Mouse (Mus musculus) limb, embryonic 10.5 days (tissue): Measurements from ENCODE around the gene Cxcl5. TPM values are rescaled to one million over a fixed set of nuclear protein-coding genes. Genes with fewer than 3 reads are reported as not detected.

Source experiments
- DNase-seq: peaks from one replicate; pipeline ENCODE4 v3.0.0-alpha.2; 2017; ENCODE audit warnings: low spot score
- H3K27ac ChIP-seq: fragments of 300-500 bp; sonication (generic); 2 replicates; pipeline ENCODE4 v1.5.1; 2016; ENCODE audit warnings: mild to moderate bottlenecking
- H3K27me3 ChIP-seq: fragments of 300-500 bp; sonication (generic); 2 replicates; pipeline ENCODE4 v1.6.1; 2016; ENCODE audit warnings: low read depth, mild to moderate bottlenecking; ENCODE audit not compliant: poor library complexity, severe bottlenecking
- H3K36me3 ChIP-seq: fragments of 300-500 bp; sonication (generic); 2 replicates; pipeline ENCODE4 v1.6.1; 2016; ENCODE audit warnings: mild to moderate bottlenecking, moderate library complexity
- H3K4me1 ChIP-seq: fragments of 300-500 bp; sonication (generic); 2 replicates; pipeline ENCODE4 v1.6.1; 2016
- H3K4me3 ChIP-seq: fragments of 300-500 bp; sonication (generic); 2 replicates; pipeline ENCODE4 v1.5.1; 2016; ENCODE audit warnings: mild to moderate bottlenecking, moderate library complexity
- H3K9me3 ChIP-seq: fragments of 300-500 bp; sonication (generic); replicated peaks from 2 replicates; pipeline ENCODE4 v1.6.1; 2016; ENCODE audit warnings: mild to moderate bottlenecking
- WGBS: fragments of 180-500 bp; shearing (Covaris S2); methylation state at CpG from one replicate; pipeline ENCODE4 v1.1.7; 2016; 5-methylcytosine and 5-hydroxymethylcytosine counted together
- polyA plus RNA-seq: library from polyadenylated mRNA; unstranded; fragments of >200 nt; fragmentation: Nextera tagmentation; extraction: Ambion mirVana; gene quantifications from 2 replicates; pipeline ENCODE4 v1.2.1, GENCODE M21; 2016

The Cxcl5 gene
- 0.20 TPM in 1 of 2 replicates, not detected in the other for polyA plus RNA-seq

DNA sequence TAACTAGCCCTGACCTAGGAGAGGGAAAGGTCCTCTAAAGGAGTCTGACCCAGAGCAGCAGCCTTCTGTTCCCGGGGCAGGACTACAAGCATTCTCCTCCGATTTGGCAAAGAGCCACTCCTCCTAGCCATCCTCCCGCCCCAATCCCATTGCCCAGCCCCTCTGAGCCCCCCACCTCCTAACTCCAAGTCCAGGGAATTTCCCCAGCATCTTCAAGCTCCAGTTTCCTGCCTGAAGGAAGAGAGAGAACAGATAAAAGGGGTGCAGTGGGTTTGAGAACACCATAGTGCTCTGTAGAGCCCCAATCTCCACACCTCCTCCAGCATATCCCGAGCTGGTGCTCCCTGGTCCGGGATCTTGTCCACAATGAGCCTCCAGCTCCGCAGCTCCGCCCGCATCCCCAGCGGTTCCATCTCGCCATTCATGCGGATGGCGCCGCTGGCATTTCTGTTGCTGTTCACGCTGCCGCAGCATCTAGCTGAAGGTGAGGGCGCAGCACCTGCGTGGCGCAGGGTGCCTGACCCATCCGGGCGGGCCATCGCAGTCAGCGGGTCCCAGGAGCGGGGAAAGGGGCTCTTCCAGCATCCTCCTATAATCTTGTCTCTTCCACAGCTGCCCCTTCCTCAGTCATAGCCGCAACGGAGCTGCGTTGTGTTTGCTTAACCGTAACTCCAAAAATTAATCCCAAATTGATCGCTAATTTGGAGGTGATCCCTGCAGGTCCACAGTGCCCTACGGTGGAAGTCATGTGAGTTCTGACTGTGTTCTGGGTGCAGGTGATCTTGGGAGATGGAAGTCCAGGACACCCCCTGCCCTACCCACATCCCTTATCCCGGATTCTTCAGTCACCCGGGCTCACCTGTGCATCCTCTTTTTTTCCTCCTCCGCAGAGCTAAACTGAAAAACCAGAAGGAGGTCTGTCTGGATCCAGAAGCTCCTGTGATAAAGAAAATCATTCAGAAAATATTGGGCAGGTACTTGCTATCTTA lies at the start of gene Cxcl5:
TSS of gene Cxcl5 (plus strand) at position 284 of the 989 bp plus-strand sequence.
- peak; percentile 47 for DNase-seq
- 5% methylated on average over 32 of the region's 32 CpGs for WGBS
- H3K4me3 ChIP-seq = peak within 1 kb of the TSS; percentile 51
- H3K27me3 ChIP-seq = peaks cover 35% of the 10 kb centered on the region
- peak within 1 kb of the TSS; percentile 30; the same call in 1 of the 2 replicates for H3K27ac ChIP-seq
- H3K9me3 ChIP-seq = no peaks in the 10 kb centered on the region
- H3K4me1 ChIP-seq = peaks cover 33% of the 10 kb centered on the region
- no peaks in the 10 kb centered on the region for H3K36me3 ChIP-seq

- no peak overlapping the region for H3K27ac ChIP-seq
- DNase-seq = no peak
- H3K36me3 ChIP-seq = no peaks in the 10 kb centered on the region
- H3K27me3 ChIP-seq = no peaks in the 10 kb centered on the region
- H3K4me1 ChIP-seq = no peaks in the 10 kb centered on the region
- WGBS = 92% methylated on average over 2 of the region's 2 CpGs
- H3K9me3 ChIP-seq = no peaks in the 10 kb centered on the region
- H3K4me3 ChIP-seq = no peak overlapping the region
Measured at GRCm38 (mm10) chr5:90711409-90711808, 47.8 kb upstream of the Cxcl5 start.

GRCm38 (mm10) chr5:90717937-90718336 lies 41.2 kb upstream of the Cxcl5 start:
- DNase-seq = no peak
- Histone ChIP-seq H3K9me3 (no peaks in the 10 kb centered on the region), H3K27ac (no peak overlapping the region), H3K36me3 (no peaks in the 10 kb centered on the region), H3K4me1 (no peaks in the 10 kb centered on the region), H3K4me3 (no peak overlapping the region), H3K27me3 (no peaks in the 10 kb centered on the region)
- WGBS = 93% methylated on average over 1 of the region's 1 CpGs

DNA sequence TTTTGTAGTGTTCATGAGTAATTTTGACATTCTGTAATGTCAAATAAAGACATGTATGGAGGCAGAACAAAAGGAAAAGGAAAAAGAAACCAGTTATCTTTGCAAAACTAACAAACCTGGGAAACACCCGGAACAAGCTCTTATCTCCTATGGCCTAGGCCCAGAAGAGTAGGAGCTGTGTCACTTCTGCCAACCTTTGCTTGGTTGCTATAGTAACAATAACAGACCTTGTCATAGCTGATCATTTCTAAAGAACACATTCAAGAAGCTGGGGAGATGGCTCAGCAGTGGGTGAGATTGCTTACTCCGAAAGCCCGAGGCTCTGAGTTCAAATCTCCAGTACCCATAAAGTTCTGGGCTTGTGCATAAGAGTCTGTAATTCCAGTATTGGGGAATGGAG lies 36.5 kb upstream of the Cxcl5 start:
- Histone ChIP-seq H3K27ac (no peak overlapping the region), H3K9me3 (no peaks in the 10 kb centered on the region), H3K4me1 (peaks cover 18% of the 10 kb centered on the region), H3K36me3 (no peaks in the 10 kb centered on the region), H3K4me3 (no peak overlapping the region), H3K27me3 (no peaks in the 10 kb centered on the region)
- 96% methylated on average over 3 of the region's 3 CpGs for WGBS
- DNase-seq = no peak

DNA sequence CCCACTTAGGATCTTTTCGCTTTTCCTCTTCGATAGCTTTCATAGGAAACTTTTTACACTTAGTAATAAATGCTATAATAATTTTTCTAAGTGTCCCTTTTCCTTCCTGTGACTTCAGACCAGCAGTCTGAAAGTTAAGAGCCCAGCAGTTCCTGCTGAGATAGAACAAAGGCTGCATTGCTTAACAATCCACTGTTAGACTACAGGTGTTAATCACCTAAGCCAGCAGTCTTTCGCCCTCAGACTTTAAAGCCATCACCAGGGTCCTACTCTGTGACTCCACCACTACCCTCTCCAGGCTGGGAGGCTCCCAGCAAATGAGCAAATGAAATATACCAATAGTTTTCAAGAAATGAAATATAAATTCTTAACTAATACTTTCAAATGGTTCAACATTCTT lies 30.9 kb upstream of the Cxcl5 start:
- no peaks in the 10 kb centered on the region for H3K9me3 ChIP-seq
- no peak overlapping the region for H3K4me3 ChIP-seq
- H3K4me1 ChIP-seq = peaks cover 33% of the 10 kb centered on the region
- WGBS = 46% methylated on average over 3 of the region's 3 CpGs
- no peak overlapping the region for H3K27ac ChIP-seq
- no peaks in the 10 kb centered on the region for H3K36me3 ChIP-seq
- no peaks in the 10 kb centered on the region for H3K27me3 ChIP-seq
- no peak for DNase-seq

DNA sequence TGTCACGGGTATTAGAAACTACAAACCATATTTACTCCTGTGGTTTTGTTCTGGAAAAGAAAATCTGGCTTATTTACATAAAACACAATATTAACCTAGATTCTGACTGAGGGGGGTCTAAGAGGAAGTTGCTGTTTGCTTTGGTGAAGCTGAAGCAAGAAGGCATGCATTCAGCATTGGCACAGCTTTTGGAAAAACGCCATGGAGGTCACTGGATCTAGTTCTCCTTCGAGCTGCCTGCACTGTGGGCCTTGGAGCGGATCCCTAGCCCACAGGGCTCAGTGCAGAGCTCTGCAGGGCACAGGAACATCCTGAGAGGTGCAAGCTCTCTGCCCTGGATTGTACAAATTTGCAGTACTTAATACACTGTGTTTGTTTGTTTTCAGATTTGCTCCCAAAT lies 27.7 kb upstream of the Cxcl5 start:
- H3K4me1 ChIP-seq = peaks cover 18% of the 10 kb centered on the region
- no peaks in the 10 kb centered on the region for H3K9me3 ChIP-seq

GRCm38 (mm10) chr5:90742029-90742428 lies 17.1 kb upstream of the Cxcl5 start:
- no peaks in the 10 kb centered on the region for H3K27me3 ChIP-seq
- WGBS = 85% methylated on average over 4 of the region's 4 CpGs

More for the DNA sequence above, 27.7 kb upstream of the Cxcl5 start:
- no peak overlapping the region for H3K27ac ChIP-seq
- no peaks in the 10 kb centered on the region for H3K27me3 ChIP-seq
- DNase-seq = no peak
- 90% methylated on average over 4 of the region's 4 CpGs for WGBS
- H3K4me3 ChIP-seq = no peak overlapping the region
- H3K36me3 ChIP-seq = no peaks in the 10 kb centered on the region

GRCm38 (mm10) chr5:90753934-90754333 lies 5.2 kb upstream of the Cxcl5 start:
- H3K9me3 ChIP-seq = no peaks in the 10 kb centered on the region
- no peak overlapping the region for H3K4me3 ChIP-seq
- 89% methylated on average over 1 of the region's 1 CpGs for WGBS
- peaks cover 11% of the 10 kb centered on the region for H3K27me3 ChIP-seq
- H3K36me3 ChIP-seq = no peaks in the 10 kb centered on the region
- DNase-seq = no peak
- H3K4me1 ChIP-seq = peaks cover 27% of the 10 kb centered on the region
- no peak overlapping the region for H3K27ac ChIP-seq

More at GRCm38 (mm10) chr5:90742029-90742428, 17.1 kb upstream of the Cxcl5 start:
- Histone ChIP-seq H3K36me3 (no peaks in the 10 kb centered on the region), H3K9me3 (no peaks in the 10 kb centered on the region), H3K4me1 (no peaks in the 10 kb centered on the region), H3K4me3 (no peak overlapping the region), H3K27ac (no peak overlapping the region)
- no peak for DNase-seq

GRCm38 (mm10) chr5:90758020-90758605 lies 1.0 kb upstream of the Cxcl5 start:
- Histone ChIP-seq H3K4me1 (peaks cover 33% of the 10 kb centered on the region), H3K36me3 (no peaks in the 10 kb centered on the region), H3K27me3 (peaks cover 35% of the 10 kb centered on the region), H3K4me3 (no peak overlapping the region), H3K9me3 (no peaks in the 10 kb centered on the region), H3K27ac (no peak overlapping the region)
- DNase-seq = no peak
- 43% methylated on average over 5 of the region's 5 CpGs for WGBS

GRCm38 (mm10) chr5:90760303-90760702 lies 1.1 kb downstream of the Cxcl5 start:
- DNase-seq = no peak
- Histone ChIP-seq H3K4me1 (peaks cover 33% of the 10 kb centered on the region), H3K9me3 (no peaks in the 10 kb centered on the region), H3K36me3 (no peaks in the 10 kb centered on the region), H3K27me3 (peaks cover 35% of the 10 kb centered on the region), H3K4me3 (no peak overlapping the region), H3K27ac (no peak overlapping the region)
- 70% methylated on average over 4 of the region's 4 CpGs for WGBS

- Histone ChIP-seq H3K4me3 (no peak overlapping the region), H3K36me3 (no peaks in the 10 kb centered on the region), H3K27me3 (peaks cover 35% of the 10 kb centered on the region), H3K9me3 (no peaks in the 10 kb centered on the region), H3K27ac (no peak overlapping the region), H3K4me1 (peaks cover 34% of the 10 kb centered on the region)
- DNase-seq = no peak
- 94% methylated on average over 2 of the region's 2 CpGs for WGBS
Measured at GRCm38 (mm10) chr5:90760844-90761243, 1.7 kb downstream of the Cxcl5 start.

DNA sequence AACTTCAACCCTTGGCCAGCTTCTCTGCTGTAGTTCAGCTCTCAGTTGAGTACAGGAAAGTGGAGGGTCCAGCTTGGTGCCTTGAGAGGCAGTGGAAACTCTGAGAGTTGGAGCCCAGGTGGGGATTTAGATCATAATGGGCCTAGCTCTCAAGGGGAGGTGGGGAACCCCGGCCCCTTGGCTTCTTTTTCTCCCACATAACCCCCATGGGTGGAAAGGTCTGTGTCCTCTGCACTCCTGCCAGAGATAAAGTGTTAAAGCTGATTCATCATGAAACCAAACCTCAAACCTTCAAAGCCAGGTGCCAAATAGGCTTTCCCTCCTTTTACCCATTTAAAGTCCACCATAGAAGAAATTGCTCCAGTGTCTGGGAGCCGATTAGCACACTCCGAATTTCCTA lies 2.7 kb downstream of the Cxcl5 start:
- no peak overlapping the region for H3K4me3 ChIP-seq
- no peak overlapping the region for H3K27ac ChIP-seq
- peaks cover 35% of the 10 kb centered on the region for H3K27me3 ChIP-seq
- 88% methylated on average over 3 of the region's 3 CpGs for WGBS
- H3K4me1 ChIP-seq = peaks cover 28% of the 10 kb centered on the region
- H3K36me3 ChIP-seq = no peaks in the 10 kb centered on the region
- DNase-seq = no peak
- no peaks in the 10 kb centered on the region for H3K9me3 ChIP-seq
